Mouse (Mus musculus): ENCODE results near the gene Rab34. TPM values are rescaled to one million over a fixed set of nuclear protein-coding genes. Genes with fewer than 3 reads are reported as not detected.
A peak's percentile ranks its signal among the peaks of the same experiment; 100 is the strongest.
"Not testable (repeated sequence)": the region's sequence is repeated elsewhere in the genome, so short reads cannot be mapped to it uniquely, and the experiment has no call there.

Gene Rab34
- total RNA-seq, 2 experiments from 2014 or later: 6.4 to 11.4 TPM

DNA sequence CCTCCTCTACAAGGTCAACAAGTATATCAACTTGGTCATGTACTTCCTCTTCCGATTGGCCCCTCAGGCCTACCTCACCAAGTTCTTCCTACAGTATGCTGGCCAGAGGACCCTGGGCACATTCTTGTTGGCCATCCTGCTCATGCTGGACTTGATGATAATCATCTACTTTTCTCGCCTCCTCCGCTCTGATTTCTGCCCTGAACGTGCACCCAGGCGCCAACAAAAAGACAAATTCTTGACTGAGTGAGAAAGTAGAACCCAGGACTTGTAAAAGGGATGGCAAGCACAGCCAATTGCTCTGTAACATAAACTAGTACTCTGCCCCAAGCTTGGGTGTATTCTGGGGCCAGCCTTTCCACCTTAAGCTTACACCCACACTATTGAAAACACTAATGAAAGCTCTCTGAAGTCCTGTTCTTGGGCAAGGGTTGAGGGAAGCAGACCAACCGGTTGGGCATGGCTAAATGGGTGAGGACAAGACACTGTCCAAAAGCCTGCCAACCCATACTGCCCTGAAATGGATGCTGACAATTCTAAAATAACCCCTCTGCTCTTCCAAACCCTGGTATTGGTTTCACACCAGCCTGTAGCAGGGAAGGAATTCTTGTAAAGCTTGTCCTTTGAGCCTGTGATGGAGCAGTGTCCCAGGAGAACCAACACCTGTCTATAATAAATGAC, 8.0 kb upstream of the Rab34 start:
- no peak for DNase-seq

DNA sequence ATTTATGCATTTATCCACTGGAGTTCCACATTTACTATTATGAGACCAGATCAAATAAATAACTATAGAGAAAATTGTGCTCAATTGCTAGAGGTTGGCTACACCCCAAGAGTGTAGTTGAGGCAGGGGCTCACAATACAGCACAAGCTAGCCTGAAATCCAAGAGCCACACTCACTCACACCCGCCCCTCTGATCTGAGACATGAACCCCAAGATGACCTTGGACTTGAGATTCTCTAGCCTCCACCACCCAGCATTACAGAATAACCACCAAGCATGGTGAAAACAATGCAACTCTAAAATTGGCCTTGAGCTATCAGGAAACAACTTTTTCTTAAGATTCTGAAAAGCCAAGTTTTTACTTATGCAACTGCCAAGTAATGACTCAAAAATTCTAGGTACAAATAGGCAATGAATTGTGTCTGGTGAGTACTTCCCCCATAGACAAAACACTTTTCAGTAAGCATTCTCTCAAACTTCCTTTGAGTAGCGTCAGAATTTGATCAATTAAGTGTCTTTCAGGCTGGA, 6.3 kb upstream of the Rab34 start:
- DNase-seq: no peak

DNA sequence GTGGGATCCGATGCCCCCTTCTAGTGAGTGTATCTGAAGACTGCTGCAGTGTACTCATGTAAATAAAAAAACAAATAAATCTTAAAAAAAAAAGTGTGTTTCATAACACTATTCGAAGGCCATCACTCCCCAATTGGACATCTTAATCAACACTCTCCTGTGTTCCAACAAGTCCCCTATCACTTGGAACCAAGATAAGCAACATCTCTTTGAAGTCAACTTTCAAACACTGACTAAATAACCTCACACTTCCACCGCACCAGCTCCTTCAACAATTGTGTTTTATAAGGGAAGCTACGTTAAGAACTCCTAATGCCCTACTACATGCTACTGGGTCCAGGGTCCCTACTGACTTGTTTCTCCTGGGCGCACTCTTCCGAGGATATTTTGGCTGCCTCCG, 5.8 kb upstream of the Rab34 start:
- no peak for DNase-seq

DNA sequence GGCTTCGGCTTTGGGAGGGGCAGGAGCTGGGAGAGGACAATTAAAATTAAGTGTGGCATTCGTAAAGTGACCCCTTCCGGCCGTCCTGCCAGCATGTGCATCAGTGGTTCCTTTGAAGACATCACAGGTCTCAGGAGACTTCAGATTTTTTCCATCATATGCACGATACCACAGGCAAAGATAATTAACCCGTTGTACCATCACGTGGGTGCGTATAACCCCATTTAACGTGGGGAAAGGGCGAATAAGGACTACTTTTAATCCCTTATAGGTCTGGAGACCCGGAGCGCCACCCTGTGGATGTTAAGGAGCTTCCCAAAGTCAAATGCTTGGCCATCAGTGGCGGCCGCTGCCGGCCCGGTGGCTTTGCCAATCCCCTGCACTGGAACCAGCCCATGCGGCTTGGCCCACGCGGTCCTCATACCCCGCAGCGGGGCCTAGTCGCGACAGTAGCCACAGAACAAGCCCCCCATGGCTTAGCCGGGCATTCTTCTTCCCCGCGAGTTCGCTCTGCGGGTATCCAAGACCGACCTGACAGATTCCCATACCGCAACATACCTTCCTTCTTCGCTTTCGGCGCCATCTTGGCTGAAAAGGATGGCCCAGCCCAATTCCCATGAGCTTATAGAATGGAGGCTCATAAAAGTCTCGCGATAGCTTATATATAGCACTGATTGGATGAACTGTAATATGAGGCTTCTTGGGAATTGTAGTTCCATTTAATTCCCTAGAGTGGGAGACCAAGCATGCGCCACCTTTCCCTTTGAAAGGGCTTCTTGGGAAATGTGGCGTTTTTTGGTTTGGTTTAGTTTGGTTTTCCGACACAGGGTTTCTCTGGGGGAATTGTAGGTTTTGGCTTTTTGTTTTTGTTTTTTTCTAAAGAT, 5.0 kb upstream of the Rab34 start, which contains the start of gene Rpl23a:
TSS of gene Rpl23a (minus strand) at position 624 of the 884 bp plus-strand sequence.
- peak; percentile 91 for DNase-seq

DNA sequence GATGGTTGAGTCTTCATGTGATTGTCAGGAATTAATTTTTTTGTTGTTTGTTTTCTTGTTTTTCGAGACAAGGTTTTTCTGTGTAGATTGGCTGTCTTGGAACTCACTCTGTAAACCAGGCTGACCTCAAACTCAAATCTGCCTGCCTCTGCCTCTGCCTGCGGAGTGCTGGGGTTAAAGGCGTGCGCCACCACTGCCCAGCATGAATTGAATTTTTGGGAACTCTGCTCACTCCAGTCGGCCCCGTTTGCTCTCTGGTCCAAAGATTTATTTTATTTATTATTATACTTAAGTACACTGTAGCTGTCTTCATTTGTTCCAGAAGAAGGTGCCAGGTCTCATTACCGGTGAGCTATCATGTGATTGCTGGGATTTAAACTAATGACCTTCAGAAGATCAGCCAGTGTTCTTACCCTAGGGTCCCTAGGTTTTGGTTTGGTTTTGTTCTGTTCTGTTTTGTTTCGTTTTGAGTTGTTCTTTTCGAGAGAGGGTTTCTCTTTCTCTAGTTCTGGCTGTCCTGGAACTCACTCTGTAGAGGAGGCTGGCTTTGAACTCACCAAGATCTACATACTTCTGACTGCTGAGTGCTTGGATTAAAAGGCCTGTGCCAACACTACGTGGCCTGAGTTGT, 4.2 kb upstream of the Rab34 start:
- no peak for DNase-seq

DNA sequence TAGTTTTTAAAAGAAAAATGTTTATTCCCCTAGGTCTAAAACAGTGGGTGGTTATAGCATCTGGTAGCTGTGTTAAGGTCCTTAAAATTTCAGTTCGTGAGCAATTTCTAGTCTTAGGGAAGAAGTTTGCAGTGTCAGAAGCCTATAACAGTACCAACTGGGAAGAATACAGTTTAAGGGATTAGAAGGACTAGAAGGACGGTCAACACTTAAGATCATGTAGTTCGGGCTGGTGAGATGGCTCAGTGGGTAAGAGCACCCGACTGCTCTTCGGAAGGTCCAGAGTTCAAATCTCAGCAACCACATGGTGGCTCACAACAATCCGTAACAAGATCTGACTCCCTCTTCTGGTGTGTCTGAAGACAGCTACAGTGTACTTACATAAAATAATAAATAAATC, 3.5 kb upstream of the Rab34 start:
- not testable (repeated sequence) for DNase-seq

DNA sequence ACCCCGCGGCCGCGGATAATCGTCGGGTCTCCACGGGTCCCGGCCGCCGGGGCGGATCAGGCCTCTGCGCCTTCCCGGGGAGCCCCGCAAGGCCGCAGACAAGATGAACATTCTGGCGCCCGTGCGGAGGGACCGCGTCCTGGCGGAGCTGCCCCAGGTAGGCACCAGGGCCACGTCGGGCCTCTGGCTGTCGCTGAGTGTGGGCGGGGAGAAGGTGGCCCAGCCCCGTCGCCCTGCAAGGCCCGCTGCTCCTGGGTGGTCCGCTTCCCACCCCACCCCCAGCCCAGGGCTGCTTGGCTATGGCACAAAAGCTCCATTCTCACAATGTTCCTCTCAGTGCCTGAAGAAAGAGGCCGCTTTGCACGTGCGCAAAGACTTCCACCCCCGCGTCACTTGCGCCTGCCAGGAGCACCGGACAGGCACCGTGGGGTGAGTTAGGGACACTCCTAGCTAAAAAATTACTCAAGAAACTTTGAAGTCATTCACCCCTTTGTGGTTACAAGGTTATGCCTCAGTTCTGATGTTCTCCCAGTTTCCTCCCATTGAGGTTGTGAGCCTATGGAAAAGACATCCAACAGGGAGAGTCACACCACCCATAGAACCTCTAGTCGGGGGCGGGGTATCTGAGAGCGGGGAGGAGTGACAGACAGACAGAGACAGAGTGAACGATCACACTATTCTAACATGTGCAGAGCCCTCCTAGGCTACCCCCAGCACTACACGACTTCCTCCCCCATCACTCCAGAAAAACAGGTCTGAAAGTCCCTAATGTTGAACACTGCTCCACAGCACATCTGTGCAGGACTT, 1.2 kb downstream of the Rab34 start:
- DNase-seq: peak; percentile 50

DNA sequence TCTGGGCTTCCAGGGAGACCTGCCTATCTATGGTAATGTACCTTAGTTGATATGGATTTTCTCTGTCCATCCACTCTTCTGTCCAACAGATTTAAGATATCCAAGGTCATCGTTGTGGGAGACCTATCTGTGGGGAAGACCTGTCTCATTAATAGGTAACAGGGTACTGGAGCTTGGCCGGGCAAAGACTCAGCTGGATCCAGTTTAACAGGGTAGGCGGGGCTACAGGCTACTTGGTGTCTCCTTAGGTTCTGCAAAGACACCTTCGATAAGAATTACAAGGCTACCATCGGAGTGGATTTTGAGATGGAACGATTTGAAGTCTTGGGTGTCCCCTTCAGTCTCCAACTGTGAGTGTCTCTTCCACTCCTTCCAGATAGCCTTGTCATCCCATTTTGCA, 1.8 kb downstream of the Rab34 start:
- DNase-seq: no peak

DNA sequence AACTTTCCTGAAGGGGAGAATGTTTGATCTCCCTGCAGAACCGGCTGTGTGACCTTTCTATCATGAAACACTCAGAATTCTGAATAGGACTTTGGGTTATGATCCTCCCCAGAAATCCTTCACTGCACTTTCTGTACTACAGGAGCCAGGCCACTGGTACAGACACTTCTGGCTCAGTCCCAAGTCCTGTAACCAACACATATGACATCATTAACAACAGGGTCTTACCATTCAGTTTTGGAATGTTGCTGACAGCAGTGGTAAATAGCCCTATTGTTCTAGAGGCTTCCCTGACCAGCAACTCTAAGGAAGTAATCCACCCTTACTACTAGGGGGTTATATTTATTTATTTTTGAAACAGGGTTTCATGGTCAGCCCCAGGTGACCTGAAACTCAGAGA, 4.9 kb downstream of the Rab34 start, which contains the start of gene Proca1:
TSS of gene Proca1 (plus strand) at position 280 of the 400 bp plus-strand sequence.
- DNase-seq: no peak

DNA sequence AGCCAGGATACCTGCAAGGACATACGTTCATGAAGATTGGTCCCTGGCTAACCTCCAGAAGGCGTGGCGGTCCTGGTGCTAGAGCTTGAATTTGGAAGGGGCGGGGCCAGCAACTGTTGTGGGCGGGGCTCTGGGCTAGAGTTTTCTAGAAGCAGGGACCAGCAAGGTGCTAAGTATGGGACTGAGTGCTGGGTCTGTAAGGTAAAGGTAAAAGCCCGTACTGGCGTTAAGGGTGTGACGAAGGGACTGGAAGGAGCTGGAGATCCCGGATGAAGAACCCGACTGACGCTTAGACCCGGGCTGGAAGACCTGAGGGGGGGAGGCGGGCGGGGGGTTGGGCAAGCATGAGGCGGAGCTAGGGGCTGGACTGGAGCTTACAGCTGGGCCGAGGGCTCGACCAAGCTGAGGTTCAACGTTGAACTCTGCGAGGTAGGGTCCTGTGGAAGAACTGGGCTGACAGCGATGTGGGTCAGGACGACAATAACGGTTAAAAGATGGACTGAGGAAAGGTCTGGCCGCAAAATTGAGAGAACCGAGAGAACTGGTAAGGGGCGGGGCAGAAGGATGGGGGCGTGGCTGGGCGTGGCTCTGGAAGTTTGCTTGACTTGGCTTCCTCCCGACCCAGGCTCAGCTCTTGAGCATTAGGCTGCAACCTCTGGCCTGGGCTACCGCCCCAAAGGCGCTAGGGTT, 6.3 kb downstream of the Rab34 start:
- DNase-seq: peak; percentile 82 to 88

DNA sequence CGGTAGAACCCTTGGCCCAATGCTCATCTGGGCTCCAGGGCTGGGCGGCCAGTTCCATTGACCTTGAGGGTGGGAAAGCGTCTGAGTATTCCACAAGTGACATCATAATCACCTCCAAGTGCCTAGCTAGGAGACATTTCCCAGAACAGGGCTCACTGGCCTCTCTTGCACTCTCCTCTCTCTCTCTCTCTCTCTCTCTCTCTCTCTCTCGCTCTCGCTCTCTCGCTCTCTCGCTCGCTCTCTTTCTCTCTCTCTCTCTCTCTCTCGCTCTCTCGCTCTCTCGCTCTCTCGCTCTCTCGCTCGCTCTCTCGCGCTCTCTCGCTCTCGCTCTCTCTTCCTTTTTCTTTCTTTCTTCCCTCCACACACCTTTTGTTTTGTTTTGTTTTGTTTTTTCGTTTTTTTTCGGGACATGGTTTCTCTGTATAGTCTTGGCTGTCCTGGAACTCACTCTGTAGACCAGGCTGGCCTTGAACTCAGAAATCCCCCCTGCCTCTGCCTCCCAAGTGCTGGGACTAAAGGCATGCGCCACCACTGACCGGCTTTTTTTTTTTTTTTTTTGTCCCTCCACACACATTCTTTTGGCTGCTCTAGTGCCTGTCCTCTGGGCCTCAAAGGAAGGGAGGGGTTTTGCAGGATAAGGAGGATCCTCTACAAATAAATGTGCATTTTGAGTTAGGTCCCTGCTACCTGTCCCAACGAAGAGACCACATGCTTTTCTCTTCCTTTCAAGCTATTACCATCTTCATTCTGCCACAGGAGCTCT, 7.1 kb downstream of the Rab34 start:
- no peak for DNase-seq

DNA sequence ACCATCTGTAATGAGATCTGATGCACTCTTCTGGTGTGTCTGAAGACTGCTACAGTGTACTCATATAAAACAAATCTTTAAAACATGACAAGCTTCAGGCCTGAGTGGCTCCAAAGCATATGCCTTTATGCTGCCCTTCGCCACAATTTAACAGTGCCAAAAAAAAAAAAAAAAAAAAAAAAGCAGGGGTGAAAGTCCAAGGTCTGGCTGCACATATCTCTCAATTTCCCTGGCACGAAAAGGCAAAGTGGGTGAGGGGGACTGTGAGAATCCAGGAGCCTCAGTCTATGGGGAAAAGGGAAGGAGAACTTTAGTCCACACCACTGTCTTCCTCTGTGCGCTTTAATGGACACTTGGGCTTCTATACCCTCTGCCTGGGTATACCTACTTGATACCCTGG, 14.1 kb downstream of the Rab34 start:
- DNase-seq: no peak

DNA sequence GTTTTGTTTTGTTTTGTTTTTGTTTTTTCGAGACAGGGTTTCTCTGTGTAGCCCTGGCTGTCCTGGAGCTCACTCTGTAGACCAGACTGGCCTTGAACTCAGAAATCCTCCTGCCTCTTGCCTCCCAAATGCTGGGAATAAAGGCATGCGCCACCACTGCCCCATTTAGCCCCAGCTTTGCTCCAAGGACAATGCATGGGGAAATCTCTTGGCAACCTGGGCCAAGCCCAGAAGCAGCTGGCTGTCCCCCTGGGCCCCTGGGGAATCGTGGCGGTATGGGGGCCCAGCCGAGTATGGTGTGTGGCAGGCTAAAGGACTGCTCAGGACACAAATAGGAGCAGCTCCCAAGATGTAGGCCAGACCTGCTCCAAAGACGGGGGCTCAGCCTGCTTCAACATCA, 16.1 kb downstream of the Rab34 start:
- no peak for DNase-seq

DNA sequence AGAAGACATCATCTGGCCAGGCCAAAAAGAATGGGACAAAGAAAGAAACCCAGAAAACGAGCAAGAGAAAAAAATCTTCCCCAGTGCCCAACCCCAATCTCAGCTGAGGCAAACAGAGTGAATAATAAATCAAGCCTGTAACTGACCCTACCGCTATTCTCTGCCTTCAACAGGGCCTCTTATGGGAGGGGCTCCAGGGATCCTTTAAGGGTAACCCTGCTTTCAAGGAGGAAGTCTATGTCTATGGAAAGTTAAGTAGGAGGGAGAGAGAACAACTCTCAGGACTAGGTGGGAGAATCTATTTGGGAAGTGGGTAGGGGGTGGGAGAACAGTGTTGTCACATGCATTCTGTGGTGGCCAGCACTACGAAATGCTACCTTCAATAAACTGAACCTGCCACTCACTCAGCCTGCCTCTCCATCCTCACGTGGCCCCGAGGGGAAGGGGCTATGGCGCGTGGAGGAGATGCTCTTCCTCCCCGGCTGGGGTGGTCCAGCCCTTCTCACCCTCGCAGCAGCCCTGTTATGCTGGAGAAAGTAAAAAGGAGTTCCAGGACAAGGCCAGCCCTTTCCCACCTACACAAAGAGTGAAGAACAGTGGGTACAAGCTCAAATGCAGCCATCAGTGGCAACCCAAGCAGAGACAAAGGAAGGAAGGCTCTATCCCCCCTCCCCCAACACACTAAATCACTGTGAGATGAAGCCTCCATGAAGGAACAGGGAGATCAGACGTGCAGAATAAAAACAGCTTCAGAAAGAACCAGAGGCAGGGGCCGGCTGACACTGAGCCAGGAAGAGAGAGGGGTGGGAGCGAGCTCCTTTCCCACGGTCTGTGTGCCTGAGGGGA, 17.4 kb downstream of the Rab34 start:
- DNase-seq: no peak

DNA sequence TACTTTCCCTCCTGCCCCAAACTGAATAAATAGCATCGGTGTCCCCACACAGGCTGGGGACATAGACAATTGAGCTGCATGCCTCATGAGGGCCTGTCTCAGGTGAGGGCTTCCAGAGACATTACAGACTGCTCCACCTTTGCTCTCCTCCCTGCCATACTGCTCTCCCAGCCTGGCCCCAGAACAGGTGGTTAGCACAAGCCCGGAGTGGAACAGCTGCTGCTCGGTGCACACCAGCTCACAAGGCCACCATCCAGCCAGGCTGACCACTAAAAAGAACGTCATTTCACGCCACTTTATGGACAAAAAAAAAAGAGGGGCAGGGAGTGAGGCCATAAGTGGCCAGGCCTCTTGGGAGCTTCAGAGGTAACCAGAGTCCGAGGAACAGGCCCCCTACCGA, 19.0 kb downstream of the Rab34 start:
- no peak for DNase-seq

DNA sequence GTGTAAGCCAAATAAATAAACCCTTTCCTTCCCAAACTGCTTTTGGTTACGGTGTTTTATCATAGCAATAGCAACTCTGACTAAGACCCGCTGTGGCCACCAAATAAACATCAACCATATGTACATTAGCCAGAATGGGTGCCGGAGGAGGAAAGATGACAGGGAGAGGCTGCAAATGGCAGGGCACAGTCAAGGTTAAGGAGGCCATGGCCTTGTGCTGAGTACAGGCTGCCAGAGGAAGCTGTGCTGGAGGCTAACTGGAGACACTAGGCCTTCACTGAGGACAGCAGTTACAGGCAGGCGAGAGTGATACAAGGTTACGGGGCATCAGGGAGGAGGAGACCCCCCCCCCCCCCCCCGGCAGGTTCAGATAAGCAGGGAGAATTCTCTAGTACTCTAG, 21.7 kb downstream of the Rab34 start:
- no peak for DNase-seq

DNA sequence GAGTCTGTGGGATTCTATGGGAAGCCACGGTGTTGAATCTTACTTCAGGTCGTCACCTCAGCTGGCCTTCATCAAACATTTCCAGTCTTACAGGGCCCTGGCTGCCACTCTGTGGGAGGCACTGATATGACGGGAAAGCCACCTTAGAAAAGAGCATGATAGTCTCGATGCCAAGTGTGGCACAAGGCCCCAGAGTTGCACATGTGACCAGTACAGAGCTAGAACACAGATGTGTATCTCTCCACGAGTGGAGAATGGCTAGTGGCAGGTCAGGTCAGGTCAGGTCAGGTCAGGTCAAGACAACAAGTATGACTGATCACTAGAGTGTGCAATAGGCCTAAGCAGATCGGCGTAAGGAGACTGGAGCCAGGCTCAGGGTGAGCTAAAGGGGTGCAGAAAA, 22.4 kb downstream of the Rab34 start:
- no peak for DNase-seq

DNA sequence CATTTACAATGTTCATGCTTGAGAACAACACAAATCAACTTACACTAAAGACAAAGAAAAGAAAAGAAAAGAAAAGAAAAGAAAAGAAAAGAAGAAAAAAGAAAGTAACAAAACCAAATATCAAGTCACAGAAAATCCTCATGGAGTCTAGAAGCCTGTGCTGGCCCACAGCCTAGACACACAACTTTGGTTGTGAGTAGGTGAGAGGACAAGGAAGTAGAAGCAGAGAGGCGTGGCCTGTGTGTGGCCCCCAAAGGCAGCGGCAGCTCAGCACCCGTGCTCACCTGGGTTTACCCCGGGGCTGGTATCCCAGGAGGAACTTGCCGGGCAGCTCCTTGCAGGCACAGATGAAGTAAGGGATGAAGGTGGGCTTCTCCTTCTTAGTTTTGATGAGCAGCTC, 23.3 kb downstream of the Rab34 start:
- DNase-seq: no peak

DNA sequence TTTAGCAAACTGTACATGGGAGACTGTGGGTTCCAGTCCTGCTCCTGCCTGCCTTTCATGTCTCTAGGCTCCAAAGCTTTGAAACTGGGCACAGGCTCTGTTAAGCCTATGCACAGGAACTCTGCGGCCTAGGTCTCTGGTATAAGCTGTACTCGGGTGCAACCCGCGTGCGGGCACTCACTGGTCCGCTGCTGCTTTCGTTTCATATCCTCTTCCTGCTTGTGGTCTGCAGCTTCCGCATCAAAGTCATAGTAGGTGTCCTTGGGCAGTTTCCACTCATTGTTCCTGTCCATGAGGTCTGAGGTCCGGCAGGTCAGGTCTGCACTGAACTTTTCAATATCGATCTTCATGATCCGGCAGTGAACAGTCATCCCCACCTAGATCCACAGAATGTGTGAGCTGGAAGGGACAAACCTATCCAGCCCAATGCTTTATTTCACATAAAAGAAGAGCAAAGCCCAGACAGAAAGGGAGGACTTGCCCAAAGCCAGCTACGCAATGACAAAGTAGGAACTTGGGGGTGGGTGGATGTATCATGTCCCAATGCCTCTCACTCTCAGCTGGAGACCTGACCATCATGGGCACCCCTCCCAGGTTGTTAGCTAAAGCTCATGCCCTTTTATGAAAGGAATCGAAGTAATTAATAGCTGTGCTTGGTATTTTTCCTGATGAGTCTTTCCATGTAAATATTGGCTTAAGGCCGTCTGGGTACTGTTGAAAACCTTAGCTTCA, 25.0 kb downstream of the Rab34 start:
- peak in 1 of 2 experiments; percentile 53 for DNase-seq
